8 mouse cellular contexts compared by ENCODE assay signal in the genomic region with DNA sequence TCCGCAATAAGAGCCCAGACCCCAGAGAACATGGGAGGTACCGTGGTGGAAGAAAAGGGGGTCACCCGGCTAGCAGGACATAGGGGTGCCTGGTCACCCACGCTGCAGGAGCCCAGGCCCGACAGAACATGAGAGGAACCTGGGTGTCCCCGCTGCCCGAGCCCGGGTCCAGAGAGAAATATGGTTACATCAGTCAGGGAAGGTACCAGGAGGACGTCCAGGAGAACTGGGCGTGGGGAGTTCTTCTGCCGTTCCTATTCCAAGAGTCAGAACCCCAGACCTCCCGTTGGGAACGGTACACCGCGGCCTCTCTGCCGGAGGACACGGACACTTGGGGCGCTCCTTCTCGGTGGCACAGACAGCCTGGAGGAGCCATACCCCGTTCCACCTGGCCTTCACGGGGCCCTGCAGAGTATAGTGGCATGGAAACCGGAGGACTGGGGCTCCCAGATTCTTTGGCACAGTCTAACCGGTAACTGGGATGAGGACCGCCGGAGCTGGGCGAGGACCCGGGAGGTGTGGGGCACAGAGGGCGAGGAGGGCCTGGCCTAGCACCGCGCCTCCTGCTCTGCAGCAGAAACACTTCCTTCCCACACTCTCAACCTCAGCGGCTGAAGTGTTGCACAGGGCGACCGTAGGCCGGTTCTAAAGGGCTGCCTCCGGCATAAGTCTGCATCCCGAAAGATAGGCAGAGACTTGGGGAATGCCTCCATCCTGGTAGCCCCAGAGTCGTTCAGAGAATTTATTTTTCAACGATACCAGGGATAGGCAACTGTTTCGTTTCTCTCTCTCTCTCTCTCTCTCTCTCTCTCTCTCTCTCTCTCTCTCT. TPM values are rescaled to one million over a fixed set of nuclear protein-coding genes. Genes with fewer than 3 reads are reported as not detected.
DNase-seq lines count a peak whose midpoint lies in the region; ATAC-seq and TF ChIP-seq lines count a peak whose summit lies in the region.

No protein-coding gene starts in this region.

- H3ac ChIP-seq in myocyte (ENCODE audit: control insufficient read depth, insufficient read length) = peak overlapping the region; percentile 41

- peaks cover 97% of the 10 kb centered on the region for H3K27me3 ChIP-seq in midbrain, embryonic 14.5 days (ENCODE audit: control insufficient read depth, insufficient read depth, low read length)
- H3K27me3 ChIP-seq in midbrain, embryonic 16.5 days (ENCODE audit: control insufficient read depth, insufficient read depth, low read depth, low read length) = peaks cover 68% of the 10 kb centered on the region
- peaks cover 93% of the 10 kb centered on the region for H3K27me3 ChIP-seq in embryonic facial prominence, embryonic 11.5 days (ENCODE audit: control insufficient read depth, insufficient read depth, low read length)
- H3K27me3 ChIP-seq in intestine, postnatal 0 days (replicated peaks; ENCODE audit: control insufficient read depth, insufficient read depth, low read length) = peaks cover 95% of the 10 kb centered on the region
- no peaks in the 10 kb centered on the region for H3K27me3 ChIP-seq in myocyte (ENCODE audit: control insufficient read depth, insufficient read depth, insufficient read length)

- no peak for TF ChIP-seq POLR2A in myocyte (IDR thresholded peaks at IDR 0.05; ENCODE audit: insufficient read length, low read depth)

- peak; percentile 43 for DNase-seq in midbrain, embryonic 14.5 days
- no peak for DNase-seq in embryonic facial prominence, embryonic 11.5 days (ENCODE audit: low spot score)
- peak; percentile 67 to 68 for DNase-seq in thymus, postnatal 36 days
- no peak for DNase-seq in adrenal gland, postnatal 4 days (ENCODE audit: low spot score in 2 of 2)
- DNase-seq in gastrocnemius, postnatal 14 days = no peak

- H3K4me3 ChIP-seq in midbrain, embryonic 14.5 days (replicated peaks; ENCODE audit: low read depth, low read length) = 0 out of 2 replicates have a peak overlapping the region, but pooled peaks have one; percentile 15
- H3K4me3 ChIP-seq in midbrain, embryonic 16.5 days (ENCODE audit: low read depth, low read length) = no peak overlapping the region
- peak overlapping the region; percentile 36 for H3K4me3 ChIP-seq in embryonic facial prominence, embryonic 11.5 days (ENCODE audit: low read depth, low read length)
- H3K4me3 ChIP-seq in intestine, postnatal 0 days (ENCODE audit: low read depth, low read length) = peak overlapping the region; percentile 43
- H3K4me3 ChIP-seq in myocyte = peak overlapping the region; percentile 61

- intact Hi-C loops in gastrocnemius, postnatal 14 days (cut with DNase I; ENCODE audit: low total_unique reads) = loop anchor here (2.0 kb wide), 1 partner anchor 51 kb away; no protein-coding TSS in a partner anchor

- peaks cover 23% of the 10 kb centered on the region for H3K79me2 ChIP-seq in myocyte (ENCODE audit: control insufficient read depth, insufficient read depth)

- no peaks in the 10 kb centered on the region for H3K36me3 ChIP-seq in midbrain, embryonic 14.5 days (ENCODE audit: control insufficient read depth, insufficient read depth, low read length)
- no peaks in the 10 kb centered on the region for H3K36me3 ChIP-seq in midbrain, embryonic 16.5 days (ENCODE audit: control insufficient read depth, insufficient read depth, low read length)
- H3K36me3 ChIP-seq in embryonic facial prominence, embryonic 11.5 days (replicated peaks; ENCODE audit: control insufficient read depth, insufficient read depth, low read depth, low read length) = no peaks in the 10 kb centered on the region
- H3K36me3 ChIP-seq in intestine, postnatal 0 days (ENCODE audit: control insufficient read depth, insufficient read depth) = no peaks in the 10 kb centered on the region
- peaks cover 9% of the 10 kb centered on the region for H3K36me3 ChIP-seq in myocyte (ENCODE audit: control insufficient read depth, insufficient read depth)

- H3K4me1 ChIP-seq in midbrain, embryonic 14.5 days (ENCODE audit: control insufficient read depth, insufficient read depth, low read length) = no peaks in the 10 kb centered on the region
- H3K4me1 ChIP-seq in midbrain, embryonic 16.5 days (ENCODE audit: control insufficient read depth, insufficient read depth, low read length) = peaks cover 4% of the 10 kb centered on the region; the same call in 1 of the 2 replicates
- peaks cover 3% of the 10 kb centered on the region for H3K4me1 ChIP-seq in embryonic facial prominence, embryonic 11.5 days (ENCODE audit: control insufficient read depth, insufficient read depth, low read length)
- no peaks in the 10 kb centered on the region for H3K4me1 ChIP-seq in intestine, postnatal 0 days (replicated peaks; ENCODE audit: control insufficient read depth, insufficient read depth, low read length)

- TF ChIP-seq CTCF in intestine, postnatal 0 days (IDR thresholded peaks at IDR 0.05; ENCODE audit: low read depth) = no peak

- no peak overlapping the region for H3K9ac ChIP-seq in midbrain, embryonic 14.5 days (replicated peaks; ENCODE audit: low read length)
- H3K9ac ChIP-seq in midbrain, embryonic 16.5 days (ENCODE audit: low read depth, low read length) = no peak overlapping the region
- H3K9ac ChIP-seq in embryonic facial prominence, embryonic 11.5 days (replicated peaks; ENCODE audit: low read length) = 0 out of 2 replicates have a peak overlapping the region, but pooled peaks have one; percentile 13
- H3K9ac ChIP-seq in intestine, postnatal 0 days (ENCODE audit: low read depth, low read length) = no peak overlapping the region

- H3K4me2 ChIP-seq in midbrain, embryonic 14.5 days (ENCODE audit: low read length) = no peak overlapping the region
- H3K4me2 ChIP-seq in midbrain, embryonic 16.5 days (ENCODE audit: low read length) = no peak overlapping the region
- H3K4me2 ChIP-seq in embryonic facial prominence, embryonic 11.5 days (ENCODE audit: low read depth, low read length) = peak overlapping the region; percentile 61; the same call in 1 of the 2 replicates
- peak overlapping the region; percentile 66 for H3K4me2 ChIP-seq in intestine, postnatal 0 days (replicated peaks; ENCODE audit: low read depth)
- peak overlapping the region; percentile 75 for H3K4me2 ChIP-seq in myocyte (ENCODE audit: low read depth)

- ATAC-seq in midbrain, embryonic 14.5 days (ENCODE audit: low FRiP score, low TSS enrichment) = no peak
- ATAC-seq in midbrain, embryonic 16.5 days = no peak
- ATAC-seq in embryonic facial prominence, embryonic 11.5 days (replicated peaks; ENCODE audit: insufficient number of reproducible peaks, low FRiP score, low TSS enrichment, low read depth) = 0 out of 2 replicates have a peak, but pooled peaks have one; percentile 19
- ATAC-seq in intestine, postnatal 0 days = no peak

- under 1% methylated on average over 39 of the region's 39 CpGs for WGBS in midbrain, embryonic 14.5 days
- 2% methylated on average over 39 of the region's 39 CpGs for WGBS in midbrain, embryonic 16.5 days
- under 1% methylated on average over 39 of the region's 39 CpGs for whole genome bisulfite sequencing in embryonic facial prominence, embryonic 11.5 days
- 1% methylated on average over 39 of the region's 39 CpGs for WGBS in intestine, postnatal 0 days

- H3K9me3 ChIP-seq in midbrain, embryonic 14.5 days (ENCODE audit: control insufficient read depth, low read length) = no peaks in the 10 kb centered on the region
- H3K9me3 ChIP-seq in midbrain, embryonic 16.5 days (replicated peaks; ENCODE audit: control insufficient read depth, low read length, poor library complexity, severe bottlenecking) = no peaks in the 10 kb centered on the region
- H3K9me3 ChIP-seq in embryonic facial prominence, embryonic 11.5 days (replicated peaks; ENCODE audit: control insufficient read depth, low read length) = no peaks in the 10 kb centered on the region
- no peaks in the 10 kb centered on the region for H3K9me3 ChIP-seq in intestine, postnatal 0 days (ENCODE audit: control insufficient read depth)

- no peak overlapping the region for H3K27ac ChIP-seq in midbrain, embryonic 14.5 days (replicated peaks; ENCODE audit: low read depth, low read length)
- no peak overlapping the region for H3K27ac ChIP-seq in midbrain, embryonic 16.5 days (ENCODE audit: low read length)
- no peak overlapping the region for H3K27ac ChIP-seq in embryonic facial prominence, embryonic 11.5 days (replicated peaks; ENCODE audit: low read depth, low read length)
- H3K27ac ChIP-seq in intestine, postnatal 0 days (ENCODE audit: low read depth, low read length) = no peak overlapping the region

TF ChIP-seq in myocyte, 11 proteins besides CTCF, POLR2A, EP300 and RAD21:
- TF ChIP-seq E2F4 (IDR thresholded peaks at IDR 0.05; ENCODE audit: insufficient read depth) (no peak), TCF12 (IDR thresholded peaks at IDR 0.05; ENCODE audit: insufficient read depth, poor library complexity, severe bottlenecking) (no peak), MAX (IDR thresholded peaks at IDR 0.05; ENCODE audit: low read depth) (no peak), SRF (IDR thresholded peaks at IDR 0.05; ENCODE audit: control insufficient read depth, insufficient read length, low read depth) (no peak), MYOG (IDR thresholded peaks at IDR 0.05; ENCODE audit: control insufficient read depth in 1 of 3, insufficient read depth in 1 of 3, insufficient read length in 2 of 3, low read depth in 2 of 3) (no peak), TCF3 (IDR thresholded peaks at IDR 0.05; ENCODE audit: insufficient read length, low read depth) (no peak), MYOD1 (IDR thresholded peaks at IDR 0.05; ENCODE audit: control insufficient read depth in 1 of 3, insufficient read length in 2 of 3, low read depth in 2 of 3) (no peak), POLR2AphosphoS2 (IDR thresholded peaks at IDR 0.05; ENCODE audit: insufficient read length, low read depth) (no peak), CEBPB (IDR thresholded peaks at IDR 0.05; ENCODE audit: insufficient read depth, poor library complexity, severe bottlenecking) (no peak), REST (IDR thresholded peaks at IDR 0.05; ENCODE audit: insufficient read depth, insufficient read length) (no peak), USF1 (IDR thresholded peaks at IDR 0.05; ENCODE audit: low read depth) (no peak)
TF ChIP-seq in myocyte: peak in this region for 0.

RNA-seq across cellular contexts. Expression of a gene that starts 33.0 kb away (rescaled TPM):
- not detected in 2 replicates for polyA plus RNA-seq in midbrain, embryonic 14.5 days (2014; fragmentation: Nextera tagmentation; extraction: Ambion mirVana)
- not detected in 2 replicates for polyA plus RNA-seq in midbrain, embryonic 16.5 days (2015; fragmentation: Nextera tagmentation; extraction: Ambion mirVana)
- 0.48 and 0.86 TPM in 2 replicates for polyA plus RNA-seq in embryonic facial prominence, embryonic 11.5 days (2014; fragmentation: Nextera tagmentation; extraction: Ambion mirVana)
- 0.17 and 0.21 TPM in 2 replicates for polyA plus RNA-seq in intestine, postnatal 0 days (2015; fragmentation: Nextera tagmentation; extraction: Ambion mirVana)
- polyA plus RNA-seq in myocyte (2012; fragmentation: generic; extraction: Trizol) = 19.6 TPM
- total RNA-seq in adrenal gland, postnatal 4 days (2021) = 1 to 10 TPM; 1.3 to 1.7 TPM
- total RNA-seq in gastrocnemius, postnatal 14 days (2021) = under 1 TPM; 0.22 to 0.41 TPM

Comparison
In these comparisons a context has a peak if more than half of its experiments do, and no peak if none do; other contexts are left out.
1. DNase-seq: peak in midbrain, embryonic 14.5 days (single experiment) and thymus, postnatal 36 days (2 of 2); none in embryonic facial prominence, embryonic 11.5 days (single experiment), adrenal gland, postnatal 4 days (0 of 2) and gastrocnemius, postnatal 14 days (single experiment).
2. H3K4me2 ChIP-seq: peak in embryonic facial prominence, embryonic 11.5 days (single experiment), intestine, postnatal 0 days (single experiment) and myocyte (single experiment); none in midbrain, embryonic 14.5 days (single experiment) and midbrain, embryonic 16.5 days (single experiment).
3. RNA of a gene that starts 33.0 kb away (polyA plus RNA-seq): 19.6 TPM in myocyte (single experiment); 0.48 to 0.86 TPM in embryonic facial prominence, embryonic 11.5 days, 0.17 to 0.21 TPM in intestine, postnatal 0 days, not detected in midbrain, embryonic 14.5 days and not detected in midbrain, embryonic 16.5 days; every median in the first group is over 10 times any median in the second.